Mouse (Mus musculus) B cell, adult 62 days (primary cell): ENCODE results near the gene Olfr788. TPM values are rescaled to one million over a fixed set of nuclear protein-coding genes. Genes with fewer than 3 reads are reported as not detected.

Source experiments
- total RNA-seq: library from RNA; stranded (reverse); gene quantifications from 4 replicates; pipeline ENCODE4 v1.2.4, GENCODE M21; 2023

The Olfr788 gene
- not detected in 4 replicates for total RNA-seq

DNA sequence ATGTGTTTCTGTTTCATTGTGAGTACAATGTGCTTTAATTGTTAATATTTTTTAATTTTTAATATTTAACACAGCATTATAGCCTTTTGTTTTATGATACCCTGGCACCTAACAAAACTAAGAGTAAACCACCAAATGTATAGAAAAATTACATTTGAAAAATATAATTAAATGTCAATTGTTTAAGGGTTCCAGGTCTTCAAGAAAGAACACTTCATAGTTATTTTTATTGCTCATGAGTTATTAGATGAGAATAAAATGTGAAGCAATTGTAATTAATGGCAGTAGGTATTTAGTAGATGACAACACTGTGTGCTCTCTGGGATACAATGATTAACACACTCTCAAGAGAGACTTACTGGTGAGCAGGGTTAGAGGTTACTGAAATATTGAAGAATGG is at the start of gene Olfr788:
Gene Olfr788, plus strand, starts transcription at position 301 of the 400 bp plus-strand sequence.

DNA sequence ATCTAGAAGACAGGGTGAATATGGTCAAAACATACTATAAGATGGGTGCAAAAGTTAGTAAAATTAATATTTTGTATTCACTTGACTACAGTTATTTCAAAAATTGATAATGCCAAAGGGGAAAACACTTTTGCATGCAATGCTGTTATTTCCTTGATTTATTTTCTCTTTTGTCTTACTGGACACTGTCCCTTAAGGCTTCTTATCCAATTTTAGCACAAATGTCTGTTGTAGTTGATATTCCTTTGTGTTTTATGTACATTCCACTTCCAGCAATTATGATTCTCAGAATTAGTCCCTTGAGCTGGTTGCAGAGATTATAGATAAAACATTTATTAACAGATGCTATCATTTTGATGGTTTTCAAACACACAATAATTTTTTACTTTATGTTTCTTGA is 43.8 kb upstream of the Olfr788 start, which contains the start of gene Olfr786:
Gene Olfr786, plus strand, starts transcription at position 301 of the 400 bp plus-strand sequence.

DNA sequence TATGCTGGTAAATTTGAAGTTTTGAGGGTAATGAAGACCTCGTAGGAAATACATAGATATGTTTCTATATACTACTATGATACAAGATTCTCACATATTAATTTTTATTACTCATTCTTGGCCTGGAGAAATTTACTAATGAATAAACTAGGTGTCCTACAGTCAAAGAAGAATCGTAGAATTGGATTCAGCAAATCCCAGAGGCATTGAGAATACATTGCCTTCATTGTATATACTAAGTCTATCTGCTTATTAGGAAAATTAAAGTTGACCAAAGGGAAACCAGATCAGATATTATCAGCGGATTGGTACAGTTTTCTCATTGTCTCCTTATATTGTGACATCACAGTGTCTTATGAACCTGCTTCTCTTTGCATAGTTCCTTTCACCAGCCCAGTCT is 9.2 kb upstream of the Olfr788 start, which contains the start of gene Olfr787:
Gene Olfr787, plus strand, starts transcription at position 301 of the 400 bp plus-strand sequence.

DNA sequence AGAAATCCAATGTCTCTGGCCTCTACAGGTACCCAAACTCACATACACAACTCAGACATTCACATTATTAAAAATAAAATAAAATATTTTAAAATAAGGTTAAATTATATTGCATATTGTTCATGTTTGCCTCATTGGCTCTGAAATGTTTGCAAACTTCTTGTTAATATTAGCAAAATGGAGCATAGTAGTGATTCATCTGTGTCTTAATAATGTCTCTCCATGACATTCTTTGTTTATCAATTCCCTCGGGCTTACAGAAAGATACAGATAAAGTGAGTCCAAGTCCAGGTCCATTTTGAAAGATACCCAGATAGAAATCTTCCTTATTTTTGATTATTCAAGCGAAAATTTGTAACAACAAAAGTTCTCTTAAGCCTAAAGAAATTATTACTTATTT is 13.7 kb downstream of the Olfr788 start, which contains the start of gene Olfr789:
Gene Olfr789, plus strand, starts transcription at position 301 of the 400 bp plus-strand sequence.

DNA sequence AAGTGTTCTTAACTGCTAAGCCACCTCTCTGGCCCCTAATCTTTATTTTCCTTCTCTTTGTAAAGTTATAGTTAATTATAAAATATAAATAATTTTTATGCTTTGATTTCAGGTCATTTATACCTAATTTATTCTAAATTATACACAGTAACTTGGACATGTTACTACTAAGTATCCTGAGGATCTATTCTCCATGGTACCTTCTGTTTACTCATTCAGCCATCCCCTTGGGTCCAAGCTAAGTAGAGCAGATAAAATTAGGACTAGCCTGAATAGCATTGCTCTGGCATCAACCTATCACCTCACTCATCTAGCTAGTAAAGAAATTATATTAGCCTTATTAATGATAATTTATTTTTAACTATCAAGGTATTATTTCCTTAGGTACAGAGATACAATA is 27.4 kb downstream of the Olfr788 start, which contains the start of gene Olfr790:
Gene Olfr790, plus strand, starts transcription at position 301 of the 400 bp plus-strand sequence.

DNA sequence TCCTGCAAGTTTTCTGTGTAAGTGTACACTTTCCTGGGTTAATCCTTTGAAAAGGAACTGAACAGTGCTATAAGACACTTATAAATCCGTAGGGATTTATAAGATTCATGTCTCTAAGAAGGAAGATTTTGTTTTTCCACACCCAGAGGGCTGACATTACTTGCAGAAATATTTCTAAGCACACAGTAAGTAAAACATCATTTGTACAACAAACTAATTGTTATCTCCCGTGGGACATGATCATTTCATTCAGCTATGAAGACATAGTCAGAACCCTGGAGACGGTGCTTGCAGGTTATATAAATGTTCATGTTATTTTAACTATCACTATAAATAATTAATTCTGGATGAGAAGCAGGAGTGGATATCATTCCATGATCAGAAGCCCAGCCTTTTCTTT is 50.7 kb downstream of the Olfr788 start, which contains the start of gene Olfr791:
Gene Olfr791, plus strand, starts transcription at position 301 of the 400 bp plus-strand sequence.

Other genes starting within 250 kb of the Olfr788 start
- gene Olfr774, start 234.8 kb upstream of the Olfr788 start, total RNA-seq, result not detected in 4 replicates
- gene Olfr775, start 222.6 kb upstream of the Olfr788 start, total RNA-seq, result not detected in 4 replicates
- not detected in 4 replicates for gene Olfr776, start 211.9 kb upstream of the Olfr788 start, total RNA-seq
- not detected in 4 replicates for gene Olfr777, start 199.5 kb upstream of the Olfr788 start, total RNA-seq
- gene Olfr780, start 152.9 kb upstream of the Olfr788 start, total RNA-seq, result not detected in 4 replicates
- gene Olfr781, start 142.1 kb upstream of the Olfr788 start, total RNA-seq, result not detected in 4 replicates
- gene Olfr782, start 122.1 kb upstream of the Olfr788 start, total RNA-seq, result not detected in 4 replicates
- gene Olfr784, start 86.9 kb upstream of the Olfr788 start, total RNA-seq, result not detected in 4 replicates
- not detected in 4 replicates for gene Olfr785, start 65.6 kb upstream of the Olfr788 start, total RNA-seq
- not detected in 4 replicates for gene Olfr786, start 43.7 kb upstream of the Olfr788 start, total RNA-seq
- gene Olfr787, start 9.1 kb upstream of the Olfr788 start, total RNA-seq, result not detected in 4 replicates
- 0.12 TPM in 1 of 4 replicates, not detected in the others for gene Olfr789, start 13.8 kb downstream of the Olfr788 start, total RNA-seq
- gene Olfr790, start 27.5 kb downstream of the Olfr788 start, total RNA-seq, result not detected in 4 replicates
- gene Olfr791, start 50.8 kb downstream of the Olfr788 start, total RNA-seq, result not detected in 4 replicates
- not detected in 4 replicates for gene Olfr792, start 68.2 kb downstream of the Olfr788 start, total RNA-seq
- gene Olfr794, start 96.7 kb downstream of the Olfr788 start, total RNA-seq, result not detected in 4 replicates
- not detected in 4 replicates for gene Olfr796, start 141.6 kb downstream of the Olfr788 start, total RNA-seq
- gene Olfr798, start 156.9 kb downstream of the Olfr788 start, total RNA-seq, result not detected in 4 replicates
- gene Olfr799, start 166.5 kb downstream of the Olfr788 start, total RNA-seq, result not detected in 4 replicates
- gene Olfr800, start 186.7 kb downstream of the Olfr788 start, total RNA-seq, result not detected in 4 replicates
- gene Olfr801, start 202.9 kb downstream of the Olfr788 start, total RNA-seq, result not detected in 4 replicates
- not detected in 4 replicates for gene Olfr802, start 217.2 kb downstream of the Olfr788 start, total RNA-seq
- not detected in 4 replicates for gene Olfr803, start 223.3 kb downstream of the Olfr788 start, total RNA-seq
- gene Olfr804, start 232.2 kb downstream of the Olfr788 start, total RNA-seq, result not detected in 4 replicates